Mouse (Mus musculus) testis, adult 2 months (tissue): ENCODE measurements at regions not wholly inside any gene's neighbourhood (a gene's known extent, or its start where the extent isn't known, plus 50 kb on each side); places are given as distances from the start of the nearest gene placed in this dataset.

Experiments
- H3K27ac ChIP-seq: fragments of 200-500 bp; 2 replicates; pipeline ENCODE4 v1.5.1; 2012; ENCODE audit warnings: low read depth, low read length; ENCODE audit not compliant: control insufficient read depth, insufficient read depth
- H3K27me3 ChIP-seq: fragments of 200-500 bp; 2 replicates; pipeline ENCODE4 v1.6.1; 2012; ENCODE audit warnings: mild to moderate bottlenecking, low read length, moderate library complexity; ENCODE audit not compliant: control insufficient read depth, insufficient read depth
- H3K36me3 ChIP-seq: fragments of 200-500 bp; 2 replicates; pipeline ENCODE4 v1.6.1; 2012; ENCODE audit warnings: mild to moderate bottlenecking, low read length; ENCODE audit not compliant: control insufficient read depth, insufficient read depth
- H3K4me1 ChIP-seq: fragments of 200-500 bp; 2 replicates; pipeline ENCODE4 v1.6.1; 2012; ENCODE audit warnings: low read length; ENCODE audit not compliant: control insufficient read depth, insufficient read depth
- H3K4me3 ChIP-seq: fragments of 200-500 bp; 2 replicates; pipeline ENCODE4 v1.5.1; 2012; ENCODE audit warnings: low read depth, mild to moderate bottlenecking, low read length, moderate library complexity, mixed read lengths; ENCODE audit not compliant: control insufficient read depth
- CTCF ChIP-seq: fragments of 200-500 bp; IDR thresholded peaks from 2 replicates; pipeline ENCODE4 v1.5.1; 2012; ENCODE audit warnings: low read depth, mild to moderate bottlenecking, inconsistent platforms, low read length, moderate library complexity; ENCODE audit not compliant: control insufficient read depth, insufficient read depth, insufficient replicate concordance
- POLR2A ChIP-seq: fragments of 200-500 bp; IDR thresholded peaks from 2 replicates; pipeline ENCODE4 v1.6.1; 2012; ENCODE audit warnings: low read depth, mild to moderate bottlenecking, inconsistent platforms, low read length, moderate library complexity; ENCODE audit not compliant: control insufficient read depth

GRCm38 (mm10) chr17:52196811-52197210 is 363.7 kb upstream of the Satb1 start:
- TF ChIP-seq POLR2A: no peak
- no peaks in the 10 kb centered on the region for H3K36me3 ChIP-seq
- H3K27ac ChIP-seq: no peak overlapping the region
- H3K4me1 ChIP-seq: no peaks in the 10 kb centered on the region
- H3K4me3 ChIP-seq: no peak overlapping the region
- no peaks in the 10 kb centered on the region for H3K27me3 ChIP-seq

GRCm38 (mm10) chr17:52195804-52196203 is 362.7 kb upstream of the Satb1 start:
- H3K36me3 ChIP-seq: no peaks in the 10 kb centered on the region
- H3K4me1 ChIP-seq: no peaks in the 10 kb centered on the region
- H3K27me3 ChIP-seq: no peaks in the 10 kb centered on the region
- H3K4me3 ChIP-seq: no peak overlapping the region
- TF ChIP-seq CTCF (no peak), POLR2A (no peak)
- H3K27ac ChIP-seq: no peak overlapping the region

DNA sequence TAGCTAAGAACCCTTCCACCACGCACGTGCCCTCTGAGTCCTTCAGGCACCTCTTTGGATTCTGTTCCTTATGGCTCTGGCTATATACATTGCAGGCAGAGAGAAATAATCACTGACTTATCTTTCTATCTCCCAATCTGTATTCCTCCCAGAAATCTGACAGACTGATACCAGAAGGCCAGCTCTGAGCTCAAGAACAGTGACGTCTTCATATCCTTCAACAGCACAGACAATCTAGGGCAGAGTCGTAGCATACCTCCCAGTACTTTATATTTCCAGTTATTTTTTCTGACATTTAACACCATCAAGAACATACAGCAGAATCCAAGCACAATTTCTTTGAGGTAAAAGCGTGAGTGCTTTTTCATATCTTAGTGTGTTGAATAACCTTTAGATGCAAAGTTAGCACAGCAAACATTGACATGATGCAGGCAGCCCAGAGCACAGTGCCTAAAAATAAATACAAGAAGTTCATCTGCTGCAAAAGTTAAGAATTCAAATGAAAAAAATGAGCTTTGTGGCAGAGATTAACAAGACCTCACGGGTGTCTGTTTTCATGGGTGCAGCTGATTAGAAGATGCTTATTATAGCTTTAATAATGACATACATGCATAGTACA is 358.1 kb upstream of the Satb1 start:
- H3K27me3 ChIP-seq: no peaks in the 10 kb centered on the region
- H3K4me3 ChIP-seq: no peak overlapping the region
- no peak for TF ChIP-seq POLR2A
- no peak for TF ChIP-seq CTCF
- H3K36me3 ChIP-seq: no peaks in the 10 kb centered on the region
- H3K27ac ChIP-seq: no peak overlapping the region
- no peaks in the 10 kb centered on the region for H3K4me1 ChIP-seq

- no peak overlapping the region for H3K4me3 ChIP-seq
- H3K27ac ChIP-seq: no peak overlapping the region
- H3K27me3 ChIP-seq: no peaks in the 10 kb centered on the region
- no peaks in the 10 kb centered on the region for H3K4me1 ChIP-seq
- TF ChIP-seq CTCF (no peak), POLR2A (no peak)
- H3K36me3 ChIP-seq: no peaks in the 10 kb centered on the region
Observed at GRCm38 (mm10) chr17:52182706-52183105, 349.6 kb upstream of the Satb1 start.

DNA sequence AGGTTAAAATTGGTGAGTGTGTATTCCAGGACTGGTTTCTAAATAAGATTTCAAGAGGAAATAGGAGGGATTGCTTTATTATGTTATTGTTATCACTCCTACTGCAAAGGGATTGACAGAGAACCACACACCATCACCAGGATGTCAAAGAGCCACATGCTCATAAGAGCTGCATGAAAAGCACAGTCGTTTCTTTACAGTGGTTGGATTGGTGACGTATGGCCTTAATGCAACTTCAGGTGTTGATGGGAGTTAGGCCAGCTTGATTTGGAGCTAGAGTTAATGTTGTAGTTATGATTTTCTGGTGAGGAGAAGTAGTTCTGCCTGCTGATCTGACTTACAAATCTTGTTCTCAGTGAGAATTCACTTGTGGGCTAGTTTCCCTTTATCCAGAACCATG is 344.9 kb upstream of the Satb1 start:
- H3K27me3 ChIP-seq: no peaks in the 10 kb centered on the region

DNA sequence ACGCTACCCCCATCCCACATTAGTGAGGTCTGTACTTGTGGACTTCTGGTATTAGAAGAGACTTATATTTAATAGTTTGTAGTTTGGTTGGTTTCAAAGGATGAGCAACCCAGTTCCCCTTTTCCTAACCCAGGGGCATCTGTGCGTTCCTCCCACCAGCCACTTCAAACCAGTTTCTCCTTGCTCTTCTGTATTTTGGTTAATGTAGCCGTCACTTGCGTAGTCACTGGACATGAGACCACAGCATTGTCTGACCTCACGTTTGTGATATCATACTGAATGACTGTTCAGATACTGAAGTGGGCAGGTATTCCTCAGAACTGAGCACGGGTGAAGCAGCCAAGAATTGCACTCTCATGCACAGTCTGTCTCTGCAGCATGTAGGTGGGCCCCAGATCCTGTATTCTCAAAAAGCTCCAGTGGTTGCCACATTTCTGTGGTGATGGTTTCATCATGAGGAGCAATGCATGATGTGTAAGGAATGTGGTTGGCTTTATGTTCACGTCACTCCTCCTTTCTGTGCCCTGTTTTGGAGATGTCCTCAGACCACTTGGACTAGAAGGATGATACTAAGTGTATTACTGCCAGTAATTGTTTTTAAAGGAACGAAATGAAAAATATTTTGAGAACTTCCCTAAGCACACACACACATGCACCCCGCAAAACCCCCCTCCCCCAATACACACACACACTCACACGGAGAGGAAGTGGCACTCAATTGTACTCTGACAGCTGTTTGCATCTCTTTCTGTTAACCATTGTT is 335.2 kb upstream of the Satb1 start:
- Histone ChIP-seq H3K4me1 (no peaks in the 10 kb centered on the region), H3K4me3 (no peak overlapping the region), H3K27ac (no peak overlapping the region), H3K36me3 (no peaks in the 10 kb centered on the region), H3K27me3 (no peaks in the 10 kb centered on the region)
- no peak for TF ChIP-seq POLR2A
- TF ChIP-seq CTCF: no peak

More for the DNA sequence above, 344.9 kb upstream of the Satb1 start:
- Histone ChIP-seq H3K4me1 (no peaks in the 10 kb centered on the region), H3K27ac (no peak overlapping the region), H3K4me3 (no peak overlapping the region), H3K36me3 (no peaks in the 10 kb centered on the region)
- no peak for TF ChIP-seq POLR2A
- no peak for TF ChIP-seq CTCF

GRCm38 (mm10) chr17:52167658-52168057 is 334.6 kb upstream of the Satb1 start:
- Histone ChIP-seq H3K36me3 (no peaks in the 10 kb centered on the region), H3K4me1 (no peaks in the 10 kb centered on the region), H3K27ac (no peak overlapping the region), H3K27me3 (no peaks in the 10 kb centered on the region), H3K4me3 (no peak overlapping the region)
- TF ChIP-seq POLR2A (no peak), CTCF (no peak)
